Mouse (Mus musculus) liver, adult 2 months (tissue): ENCODE measurements around the gene Lmbr1.

Experiments
- CTCF ChIP-seq: fragments of 200-500 bp; IDR thresholded peaks from 2 replicates; pipeline ENCODE4 v1.5.1; 2011; ENCODE audit warnings: low read depth, low read length, control low read depth
- POLR2A ChIP-seq: fragments of 200-500 bp; IDR thresholded peaks from 2 replicates; pipeline ENCODE4 v1.6.1; 2011; ENCODE audit warnings: low read length, control low read depth; ENCODE audit not compliant: insufficient read depth; ENCODE audit errors: extremely low read depth

- 0 out of 2 replicates have a peak, but pooled peaks have one; percentile 19 for TF ChIP-seq CTCF
- no peak for TF ChIP-seq POLR2A
These were observed 42.4 kb downstream of the Lmbr1 start for GRCm38 (mm10) chr5:29335836-29336235.
